Mouse (Mus musculus) thymus, postnatal 0 days (tissue): ENCODE data around the gene Vsig8. TPM values are rescaled to one million over a fixed set of nuclear protein-coding genes. Genes with fewer than 3 reads are reported as not detected.
A peak's percentile ranks its signal among the peaks of the same experiment; 100 is the strongest.

Source experiments
- DNase-seq: peaks from one replicate; pipeline ENCODE4 v3.0.0-alpha.2; 2015; ENCODE audit warnings: low spot score
- polyA plus RNA-seq: library from polyadenylated mRNA; unstranded; fragments of >200 nt; fragmentation: Nextera tagmentation; extraction: Ambion mirVana; gene quantifications from 2 replicates; pipeline ENCODE4 v1.2.1, GENCODE M21; 2015

Vsig8 gene
- polyA plus RNA-seq, result 2.4 and 3.2 TPM in 2 replicates

GRCm38 (mm10) chr1:172555638-172556037 lies at the start of gene Vsig8:
Gene Vsig8, plus strand, starts transcription at chr1:172555938.
- no peak for DNase-seq

DNA sequence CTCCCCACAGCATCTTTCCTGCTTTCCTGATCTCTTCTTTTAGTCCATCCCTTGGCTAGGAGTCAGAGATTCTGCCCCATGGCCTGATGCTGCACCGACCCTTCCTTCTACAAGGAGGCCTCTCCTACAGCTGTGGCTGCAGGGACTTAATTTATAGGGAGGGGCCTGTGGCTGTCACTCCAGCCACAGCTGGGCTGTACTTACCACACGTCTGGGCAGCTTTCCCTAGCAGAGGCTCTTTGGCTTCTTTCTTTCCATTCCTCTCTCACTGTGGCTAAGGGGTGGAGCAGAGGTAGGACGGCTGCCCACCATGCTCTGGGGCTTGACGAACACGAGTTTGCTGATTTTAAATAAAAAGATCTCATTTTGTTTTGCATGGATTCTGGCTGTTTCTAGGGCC lies 48.7 kb upstream of the Vsig8 start:
- no peak for DNase-seq

- DNase-seq, result no peak
Measured at GRCm38 (mm10) chr1:172507701-172508100, 48.0 kb upstream of the Vsig8 start.

DNA sequence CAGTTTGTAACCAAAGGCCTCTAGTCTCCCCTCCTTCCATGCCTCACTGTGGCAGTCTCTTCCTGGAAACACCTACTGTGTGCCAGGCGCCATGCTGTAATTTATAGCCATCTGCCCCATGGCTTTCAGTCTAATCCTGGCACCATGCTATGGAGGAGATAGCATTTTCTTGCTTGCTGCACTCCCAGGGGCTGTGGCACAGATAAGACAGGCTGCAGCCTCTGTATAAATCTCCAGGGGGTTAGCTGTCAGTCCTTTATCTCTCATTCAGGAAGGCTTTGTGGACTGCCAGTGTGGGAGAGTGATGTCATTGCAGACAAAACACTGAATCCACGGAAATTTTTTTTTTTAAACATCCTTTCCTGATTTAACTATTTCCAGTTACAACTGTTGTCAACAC lies 47.6 kb upstream of the Vsig8 start:
- DNase-seq, result no peak

GRCm38 (mm10) chr1:172509235-172509634 lies 46.5 kb upstream of the Vsig8 start:
- DNase-seq, result no peak

DNA sequence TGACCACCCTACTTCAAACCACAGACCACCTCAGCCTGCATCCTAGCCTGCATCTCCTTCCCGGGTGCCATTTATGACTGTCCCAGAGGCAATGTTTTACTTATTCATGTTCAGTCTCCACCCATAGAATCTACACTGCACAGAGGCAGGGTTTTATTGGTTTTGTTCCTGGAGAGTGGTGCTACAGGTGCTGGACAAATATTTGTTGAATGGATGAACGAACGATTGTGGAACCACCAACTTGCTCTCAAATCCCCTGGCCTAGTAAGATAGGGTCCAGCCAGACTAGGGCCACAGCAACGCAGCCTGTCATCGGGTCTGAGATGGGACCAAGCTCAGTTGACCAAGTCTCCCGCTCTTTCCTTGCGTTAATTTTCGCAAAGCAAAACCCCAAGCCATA lies 45.8 kb upstream of the Vsig8 start:
- DNase-seq, result no peak

- DNase-seq, result no peak
Measured at GRCm38 (mm10) chr1:172510421-172510972, 45.2 kb upstream of the Vsig8 start.

DNA sequence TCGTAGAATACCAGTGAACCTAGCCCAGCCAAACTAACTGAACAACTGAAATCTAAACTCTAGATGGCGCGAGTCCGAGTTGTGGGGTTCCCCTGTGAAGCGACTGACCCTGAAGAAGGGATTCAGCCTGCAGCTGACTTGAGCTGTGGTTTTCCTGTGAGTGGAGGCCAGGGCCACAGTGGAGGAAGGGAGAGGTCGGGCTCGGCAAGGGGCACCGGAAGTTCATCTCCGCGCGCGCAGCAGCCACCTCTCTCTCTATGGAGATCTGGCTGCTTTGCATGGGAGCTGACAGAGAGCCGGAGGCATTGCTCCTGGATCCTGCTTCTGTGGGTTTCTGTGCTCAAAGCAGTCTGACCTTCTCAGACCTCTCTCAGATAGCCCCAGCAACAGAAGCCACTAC lies 42.8 kb upstream of the Vsig8 start:
- DNase-seq, result peak; percentile 73

- DNase-seq, result peak; percentile 71
Measured at GRCm38 (mm10) chr1:172513525-172514212, 42.1 kb upstream of the Vsig8 start.

DNA sequence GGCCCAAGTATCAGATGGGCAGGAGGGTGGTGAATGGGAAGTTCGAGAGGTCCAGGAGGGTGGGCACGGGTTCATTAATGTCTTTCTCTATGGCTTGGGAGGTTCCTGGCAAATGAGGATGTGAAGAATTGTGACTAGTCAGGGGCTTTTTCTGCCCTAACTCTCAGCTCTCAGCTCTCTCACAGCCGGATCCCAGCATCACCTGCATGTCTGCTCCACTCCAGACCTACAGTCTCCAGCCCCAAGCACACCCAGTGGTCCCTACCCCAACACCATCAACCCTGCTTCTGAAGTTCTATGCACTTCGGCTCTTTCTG lies 41.6 kb upstream of the Vsig8 start:
- no peak for DNase-seq

DNA sequence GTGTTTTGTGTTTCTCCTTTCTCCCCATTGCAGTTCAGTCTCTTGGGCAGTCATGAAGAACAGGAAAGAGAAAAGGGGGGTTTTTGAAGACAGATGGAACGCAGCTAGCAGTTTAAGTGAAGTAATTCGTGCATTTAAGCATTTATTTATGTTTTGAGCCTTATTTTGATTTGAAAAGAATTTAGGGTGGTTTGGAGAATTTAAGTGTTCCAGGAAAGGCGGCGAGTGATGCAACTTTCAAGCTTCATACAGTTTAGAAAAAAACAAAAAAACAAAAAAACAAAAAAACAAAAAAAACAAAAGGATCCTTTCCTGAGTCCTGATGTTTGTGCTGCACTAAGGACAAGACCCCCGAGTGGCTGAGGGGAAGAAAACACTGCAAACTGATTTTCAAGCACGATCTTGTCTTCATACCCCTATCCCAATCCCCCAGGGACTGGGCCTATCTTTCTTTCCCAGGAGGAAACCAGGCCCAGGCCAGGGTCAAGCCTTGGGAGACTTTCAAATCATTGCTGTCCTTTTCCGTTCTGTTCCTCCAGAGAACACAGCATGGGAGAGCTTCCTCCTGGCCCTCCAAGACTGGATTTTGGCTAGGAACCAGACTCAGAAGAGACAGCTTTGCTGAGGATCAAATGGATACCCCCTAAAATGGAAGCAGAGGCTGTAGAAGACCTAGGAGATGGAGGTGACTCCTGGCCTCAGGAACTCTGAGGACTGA lies 41.0 kb upstream of the Vsig8 start:
- DNase-seq, result no peak

- no peak for DNase-seq
Measured at GRCm38 (mm10) chr1:172515396-172515795, 40.3 kb upstream of the Vsig8 start.

DNA sequence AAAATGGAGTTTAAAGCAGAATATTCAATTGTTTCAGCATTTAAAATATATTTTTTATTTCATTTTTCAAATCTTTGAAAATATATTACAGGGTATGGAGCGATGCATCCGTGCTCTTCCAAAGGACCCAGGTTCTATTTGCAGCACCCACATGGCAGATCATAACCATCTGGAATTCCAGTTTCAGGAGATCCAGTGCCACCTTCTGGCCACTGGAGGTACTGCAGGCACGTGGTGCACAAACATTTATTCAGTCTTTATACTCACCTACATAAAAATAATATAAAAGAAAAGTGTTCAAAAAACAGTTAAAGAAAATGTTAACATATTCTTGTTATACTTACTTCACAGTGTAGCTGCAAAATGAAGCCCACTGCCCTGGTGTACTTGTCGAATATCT lies 37.7 kb upstream of the Vsig8 start:
- DNase-seq, result no peak

DNA sequence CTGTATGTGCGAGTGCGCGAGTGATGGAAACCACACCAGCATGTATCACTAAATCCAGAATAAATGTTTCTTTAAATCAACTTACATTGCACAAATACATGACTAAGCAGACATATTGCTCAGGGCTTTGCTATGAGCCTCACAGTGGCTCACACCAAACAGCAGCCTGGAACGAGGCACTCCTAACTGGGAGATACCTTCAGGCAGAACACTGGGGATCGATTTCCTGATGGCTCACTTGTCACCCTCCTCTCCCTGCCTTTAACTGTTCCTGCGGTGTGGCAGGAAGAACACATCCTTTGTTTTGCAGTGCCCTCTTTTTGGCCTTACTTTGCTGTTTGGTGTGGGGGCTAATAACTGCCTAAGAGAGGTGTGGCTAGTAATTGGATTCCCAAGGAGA lies 36.1 kb upstream of the Vsig8 start:
- DNase-seq, result no peak

DNA sequence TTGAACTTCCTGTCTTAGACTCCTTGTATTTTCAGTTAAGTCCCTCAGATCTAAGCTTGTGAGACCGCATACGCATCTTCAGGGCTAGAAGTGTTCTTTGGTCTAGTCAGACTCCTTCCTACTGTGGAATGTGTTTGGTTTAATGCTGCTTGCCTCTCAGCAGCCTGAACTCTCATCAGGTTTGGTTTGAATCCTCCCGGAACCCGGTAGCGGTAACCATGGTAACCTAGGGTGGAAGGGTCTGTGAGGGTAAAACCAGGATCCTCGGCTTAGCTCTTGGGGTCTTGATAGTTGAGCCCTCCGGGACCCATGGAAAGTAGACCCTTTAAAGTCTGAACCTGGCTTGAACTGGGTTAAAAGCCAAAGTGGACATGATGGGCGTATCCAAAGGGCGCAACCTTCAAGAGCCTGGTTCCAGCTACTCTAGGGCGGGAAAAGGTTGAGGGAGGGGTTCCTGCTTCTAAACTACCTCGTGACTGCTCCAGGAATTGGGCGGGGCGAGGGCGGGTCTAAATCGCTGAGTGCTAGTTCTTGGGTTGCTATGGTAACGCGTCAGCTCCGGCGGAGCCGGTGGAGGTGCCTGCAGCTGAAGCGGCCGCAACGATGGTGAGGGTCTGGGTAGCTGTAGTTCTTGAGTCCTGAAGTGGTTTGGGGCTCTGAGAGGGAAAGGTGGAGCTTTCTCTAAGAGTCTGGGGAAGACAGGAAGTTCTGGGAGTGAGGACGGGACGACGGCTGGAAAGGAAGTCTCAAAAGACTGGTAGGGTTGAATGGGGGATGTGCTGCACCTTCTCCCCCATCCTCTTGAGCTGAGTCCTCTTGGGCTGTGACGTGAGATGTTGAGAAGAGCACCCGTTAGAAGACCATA lies 34.9 kb upstream of the Vsig8 start, which contains the start of gene Cfap45:
TSS of gene Cfap45 (plus strand) at position 226 of the 865 bp plus-strand sequence.
- peak; percentile 93 for DNase-seq

- DNase-seq, result no peak
Measured at GRCm38 (mm10) chr1:172522524-172522923, 33.2 kb upstream of the Vsig8 start.

DNA sequence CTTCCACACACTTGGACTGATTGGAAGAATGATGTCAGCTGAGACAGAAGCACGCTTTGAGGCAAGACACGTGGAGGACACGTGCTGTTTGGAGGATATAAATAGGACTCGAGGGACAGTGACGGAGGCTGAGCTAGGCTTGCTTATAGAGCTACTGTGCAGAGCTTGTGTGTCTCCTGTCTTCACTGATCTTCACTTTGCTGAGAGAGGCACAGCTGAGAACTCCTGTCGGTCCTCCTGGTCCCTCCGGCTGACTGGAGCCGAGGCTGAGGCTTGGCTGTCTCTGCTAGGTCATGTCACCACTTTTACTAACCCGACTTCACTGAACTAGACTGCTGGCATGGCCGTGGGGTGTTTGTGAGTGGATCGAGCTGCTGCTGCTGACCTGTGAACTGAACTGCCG lies 32.0 kb upstream of the Vsig8 start:
- DNase-seq, result no peak

GRCm38 (mm10) chr1:172525027-172525764 lies 30.5 kb upstream of the Vsig8 start:
- DNase-seq, result peak; percentile 35

- no peak for DNase-seq
Measured at GRCm38 (mm10) chr1:172525971-172526370, 29.8 kb upstream of the Vsig8 start.

GRCm38 (mm10) chr1:172526380-172527081 lies 29.2 kb upstream of the Vsig8 start:
- DNase-seq, result no peak
